Mouse (Mus musculus) layer of hippocampus, adult 2 months (tissue): ENCODE results near the gene Rsph6a. TPM values are rescaled to one million over a fixed set of nuclear protein-coding genes. Genes with fewer than 3 reads are reported as not detected.

Experiments used
- DNase-seq, 2 experiments: peaks; one replicate each; pipeline ENCODE4 v3.0.0; 2022; ENCODE audit warnings: low spot score in 2 of 2
- H3K27ac ChIP-seq: fragments of 200-600 bp; 2 replicates; pipeline ENCODE4 v1.8.1; 2022
- H3K4me3 ChIP-seq: fragments of 200-600 bp; 2 replicates; pipeline ENCODE4 v1.8.1; 2022; ENCODE audit warnings: mild to moderate bottlenecking
- CTCF ChIP-seq: fragments of 200-600 bp; conservative IDR thresholded peaks from 2 replicates; pipeline ENCODE4 v1.8.1; 2022; ENCODE audit warnings: antibody characterized with exemption, mild to moderate bottlenecking, moderate library complexity
- total RNA-seq, 2 experiments: library from RNA; stranded (reverse); gene quantifications; 2 replicates each; pipeline ENCODE4 v1.2.3; 2021

Gene Rsph6a
- total RNA-seq, 2 experiments from 2014 or later = 0.20 TPM; not detected in 1

GRCm38 (mm10) chr7:19088813-19089212 is 34.3 kb downstream of the Rsph6a start:
- Histone ChIP-seq H3K4me3 (no peak overlapping the region), H3K27ac (no peak overlapping the region)
- peak; percentile 92 for TF ChIP-seq CTCF
- DNase-seq = peak in 1 of 2 experiments; percentile 72

- H3K27ac ChIP-seq = no peak overlapping the region
- no peak for TF ChIP-seq CTCF
These were observed 37.4 kb downstream of the Rsph6a start for GRCm38 (mm10) chr7:19091913-19092312.

GRCm38 (mm10) chr7:19092381-19093173 is 38.1 kb downstream of the Rsph6a start:
- DNase-seq = no peak
- peak overlapping the region; percentile 4; the same call in 1 of the 2 replicates for H3K27ac ChIP-seq
- no peak overlapping the region for H3K4me3 ChIP-seq
- TF ChIP-seq CTCF = no peak

More at GRCm38 (mm10) chr7:19091913-19092312, 37.4 kb downstream of the Rsph6a start:
- H3K4me3 ChIP-seq = no peak overlapping the region
- no peak for DNase-seq

- DNase-seq = peak; percentile 55 to 79
- peak; percentile 83 for TF ChIP-seq CTCF
- Histone ChIP-seq H3K4me3 (peak overlapping the region; percentile 63), H3K27ac (peak overlapping the region; percentile 53)
These were observed 38.7 kb downstream of the Rsph6a start for GRCm38 (mm10) chr7:19093174-19093521.

- H3K27ac ChIP-seq = peak overlapping the region; percentile 87
- H3K4me3 ChIP-seq = peak overlapping the region; percentile 63
- DNase-seq = peak; percentile 77 to 79
- no peak for TF ChIP-seq CTCF
These were observed 39.3 kb downstream of the Rsph6a start for GRCm38 (mm10) chr7:19093537-19094385.

GRCm38 (mm10) chr7:19094471-19094825 is 40.0 kb downstream of the Rsph6a start, which contains the start of gene Six5:
Gene Six5, plus strand, starts transcription at chr7:19094594.
- no peak for DNase-seq
- Histone ChIP-seq H3K27ac (peak within 1 kb of the TSS; percentile 87), H3K4me3 (peak within 1 kb of the TSS; percentile 63)
- no peak for TF ChIP-seq CTCF

- peak overlapping the region; percentile 87 for H3K27ac ChIP-seq
- 0 out of 2 replicates have a peak, but pooled peaks have one; percentile 10 for TF ChIP-seq CTCF
- peak overlapping the region; percentile 63 for H3K4me3 ChIP-seq
- no peak for DNase-seq
These were observed 40.6 kb downstream of the Rsph6a start for GRCm38 (mm10) chr7:19094826-19095750.

- Histone ChIP-seq H3K27ac (no peak overlapping the region), H3K4me3 (peak overlapping the region; percentile 63)
- no peak for TF ChIP-seq CTCF
- DNase-seq = no peak
These were observed 41.2 kb downstream of the Rsph6a start for GRCm38 (mm10) chr7:19095751-19096110.

GRCm38 (mm10) chr7:19096421-19096976 is 42.0 kb downstream of the Rsph6a start:
- TF ChIP-seq CTCF = no peak
- no peak overlapping the region for H3K4me3 ChIP-seq
- H3K27ac ChIP-seq = no peak overlapping the region
- no peak for DNase-seq

- no peak for TF ChIP-seq CTCF
- no peak overlapping the region for H3K4me3 ChIP-seq
These were observed 42.7 kb downstream of the Rsph6a start for GRCm38 (mm10) chr7:19097217-19097616.

GRCm38 (mm10) chr7:19097863-19098262 is 43.4 kb downstream of the Rsph6a start:
- no peak overlapping the region for H3K27ac ChIP-seq
- no peak for DNase-seq
- TF ChIP-seq CTCF = no peak
- H3K4me3 ChIP-seq = no peak overlapping the region

More at GRCm38 (mm10) chr7:19097217-19097616, 42.7 kb downstream of the Rsph6a start:
- DNase-seq = no peak
- H3K27ac ChIP-seq = no peak overlapping the region

- DNase-seq = no peak
- Histone ChIP-seq H3K4me3 (no peak overlapping the region), H3K27ac (no peak overlapping the region)
- TF ChIP-seq CTCF = no peak
These were observed 44.3 kb downstream of the Rsph6a start for GRCm38 (mm10) chr7:19098811-19099210.
